Mouse (Mus musculus) large intestine, adult 2 months (tissue): ENCODE results near the gene Gmcl1. TPM values are rescaled to one million over a fixed set of nuclear protein-coding genes. Genes with fewer than 3 reads are reported as not detected.

Source experiments
- DNase-seq: peaks from one replicate; pipeline ENCODE4 v3.0.0-alpha.2; 2012; ENCODE audit warnings: low read depth, low spot score
- WGBS: fragments of 180-500 bp; shearing (Covaris S2); methylation state at CpG from one replicate; pipeline ENCODE4 v1.1.7; 2018; 5-methylcytosine and 5-hydroxymethylcytosine counted together
- polyA plus RNA-seq: library from polyadenylated mRNA; depleted of rRNA; stranded (reverse); fragments of >200 nt; gene quantifications from 2 replicates; pipeline ENCODE4 v1.2.3, GENCODE M21; 2012; rRNA removed

Gene Gmcl1
- 7.1 and 9.5 TPM in 2 replicates for polyA plus RNA-seq

DNA sequence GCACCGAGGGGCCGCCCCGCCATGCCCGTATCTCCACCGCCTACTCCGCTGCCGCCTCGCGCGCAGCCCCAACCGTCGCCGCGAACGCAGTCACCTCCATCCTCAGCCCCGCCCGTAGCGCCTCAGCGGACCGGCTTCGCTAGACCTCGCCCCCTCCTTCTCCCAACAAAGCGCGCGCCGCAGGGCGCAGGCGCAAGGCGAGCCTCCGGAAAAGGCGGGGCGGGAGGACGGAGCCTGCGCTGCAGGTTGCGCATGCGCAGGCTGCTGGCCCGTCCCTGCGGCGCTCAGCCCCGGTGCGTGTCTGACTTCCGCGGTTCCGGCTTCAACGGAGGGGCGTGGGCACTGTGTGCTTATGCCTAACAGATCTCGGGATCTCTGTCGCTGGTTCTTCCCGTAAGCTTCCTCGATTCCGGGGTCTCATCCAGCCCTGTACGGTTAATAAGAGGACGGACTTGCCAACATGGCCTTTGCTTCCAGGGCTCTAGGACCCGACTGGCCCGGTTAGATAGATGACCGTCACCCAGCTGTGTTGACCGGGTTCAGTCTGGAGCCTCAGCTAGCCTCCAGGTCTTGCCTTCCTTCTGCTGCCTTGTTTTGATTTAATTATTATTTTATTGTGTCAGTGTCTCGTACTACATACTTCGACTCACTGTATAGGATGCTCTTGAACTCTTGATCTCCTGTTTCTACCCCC, at the start of gene Gmcl1:
TSS of gene Gmcl1 (minus strand) at position 201 of the 694 bp plus-strand sequence.
- WGBS, result under 1% methylated on average over 59 of the region's 59 CpGs
- peak; percentile 87 for DNase-seq

DNA sequence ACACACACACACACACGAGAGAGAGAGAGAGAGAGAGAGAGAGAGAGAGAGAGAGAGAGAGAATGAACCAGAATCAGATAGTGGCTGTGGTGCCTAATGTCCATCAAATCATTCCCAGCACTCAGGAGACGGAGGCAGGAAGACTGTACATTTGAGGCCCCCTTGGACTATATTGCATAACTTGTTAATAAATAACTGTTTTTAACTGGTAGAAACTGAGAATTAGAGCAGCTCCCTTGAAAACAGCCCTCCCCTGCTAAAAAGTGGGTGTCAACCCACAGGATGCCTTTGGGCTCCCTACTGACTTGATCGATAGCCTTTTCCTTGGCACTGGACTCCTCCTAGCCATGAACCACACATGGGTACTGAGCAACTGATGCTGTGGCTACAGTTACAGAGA, 49.2 kb upstream of the Gmcl1 start:
- 40% methylated on average over 3 of the region's 3 CpGs for WGBS
- no peak for DNase-seq

DNA sequence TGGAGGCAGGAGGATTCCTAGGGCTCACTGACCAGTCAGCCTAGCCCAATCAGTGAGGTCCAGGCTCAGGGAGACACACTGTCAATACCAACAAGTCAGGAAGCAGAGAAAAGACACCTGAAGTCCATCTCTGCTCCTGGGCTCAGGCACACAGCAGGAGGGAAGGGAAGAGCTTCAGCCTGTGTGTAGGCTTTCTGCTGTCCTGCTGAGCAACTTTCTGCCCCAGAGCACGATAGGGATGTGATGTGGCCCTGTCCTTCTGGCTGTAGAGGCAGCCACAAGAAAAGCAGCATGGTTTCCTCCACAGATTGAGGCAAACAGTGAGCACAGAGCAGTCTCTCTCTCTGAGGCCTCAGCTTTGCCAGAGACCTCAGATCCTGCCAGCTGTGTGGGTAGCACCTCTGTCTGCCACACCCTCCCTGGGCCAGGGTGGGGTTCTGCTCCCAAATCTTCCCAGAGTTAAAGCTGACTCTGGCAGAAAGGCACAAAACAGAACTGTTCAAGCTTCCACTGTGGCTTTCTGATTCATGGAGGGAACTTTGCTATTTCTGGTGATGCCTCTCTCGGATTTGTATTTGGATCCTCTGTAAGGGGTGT, 48.3 kb upstream of the Gmcl1 start:
- no peak for DNase-seq
- WGBS, result 50% methylated on average over 2 of the region's 2 CpGs

DNA sequence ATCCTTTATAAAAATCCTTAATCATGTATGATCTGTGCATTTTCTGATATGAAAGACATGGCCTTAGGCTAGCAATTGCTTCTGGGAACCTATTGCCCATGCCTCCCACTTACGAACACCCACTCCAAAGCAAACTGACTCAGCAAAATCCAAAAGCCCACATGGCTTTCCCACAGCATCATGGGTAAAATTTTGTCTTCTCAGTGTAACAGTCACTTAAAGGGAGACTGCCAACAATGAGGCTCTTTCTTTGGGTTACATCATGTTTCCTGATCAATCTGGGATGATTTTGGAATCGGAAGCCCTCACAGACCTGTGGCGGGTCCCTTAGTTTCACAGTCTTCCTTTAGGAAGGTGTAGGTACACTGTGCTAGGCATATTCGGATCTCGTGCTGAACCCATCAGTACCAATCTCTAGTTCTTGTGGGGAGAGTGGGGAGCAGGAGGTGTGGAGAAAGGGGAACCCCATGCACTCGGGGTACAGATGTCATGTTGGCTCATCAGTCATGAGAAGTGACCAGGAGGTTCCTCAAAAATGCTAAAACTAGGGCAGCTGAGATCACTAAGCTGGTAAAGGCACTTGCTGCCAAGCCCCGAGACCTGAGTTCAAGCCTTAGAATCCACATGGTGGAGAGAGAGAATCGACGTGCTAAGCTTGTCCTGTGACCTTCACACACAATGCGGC, 45.9 kb upstream of the Gmcl1 start:
- DNase-seq, result no peak
- WGBS, result 88% methylated on average over 10 of the region's 10 CpGs

DNA sequence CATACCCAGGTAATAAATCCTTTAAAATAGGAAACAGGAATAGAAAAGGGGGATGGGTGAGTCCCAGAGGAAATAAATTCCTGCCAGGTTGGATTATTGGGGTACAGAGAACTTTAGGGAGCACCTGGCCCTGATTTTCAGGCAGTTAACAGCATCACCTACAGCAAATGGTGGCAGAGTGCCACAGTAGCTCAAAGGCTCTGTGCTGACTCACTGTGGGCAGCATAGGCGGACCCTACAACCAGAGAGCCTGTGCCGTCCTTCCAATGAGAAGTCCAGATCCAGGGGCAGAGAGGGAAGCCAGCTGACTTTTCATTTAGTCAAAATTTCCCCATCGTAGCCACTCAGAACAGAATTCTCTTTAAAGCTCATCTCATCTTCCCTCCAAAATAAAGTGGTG, 44.0 kb upstream of the Gmcl1 start:
- 51% methylated on average over 3 of the region's 3 CpGs for WGBS
- no peak for DNase-seq

DNA sequence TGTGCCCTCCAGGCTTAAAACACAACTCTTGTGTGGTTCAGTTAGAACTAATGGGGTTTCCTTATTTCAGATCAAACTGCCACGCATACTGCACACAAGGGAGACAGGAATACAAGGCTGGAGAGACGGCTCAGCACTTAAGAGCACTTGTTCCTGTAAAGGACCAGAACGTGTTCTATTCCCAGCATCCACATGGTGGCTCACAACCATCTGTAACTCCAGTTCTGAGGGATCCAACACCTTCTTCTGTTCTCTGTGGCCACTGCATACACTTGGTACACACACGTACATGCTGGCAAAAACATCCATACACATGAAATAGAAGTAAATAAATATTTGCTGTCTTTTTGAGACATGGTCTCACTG, 43.5 kb upstream of the Gmcl1 start:
- 50% methylated on average over 4 of the region's 4 CpGs for WGBS
- no peak for DNase-seq

DNA sequence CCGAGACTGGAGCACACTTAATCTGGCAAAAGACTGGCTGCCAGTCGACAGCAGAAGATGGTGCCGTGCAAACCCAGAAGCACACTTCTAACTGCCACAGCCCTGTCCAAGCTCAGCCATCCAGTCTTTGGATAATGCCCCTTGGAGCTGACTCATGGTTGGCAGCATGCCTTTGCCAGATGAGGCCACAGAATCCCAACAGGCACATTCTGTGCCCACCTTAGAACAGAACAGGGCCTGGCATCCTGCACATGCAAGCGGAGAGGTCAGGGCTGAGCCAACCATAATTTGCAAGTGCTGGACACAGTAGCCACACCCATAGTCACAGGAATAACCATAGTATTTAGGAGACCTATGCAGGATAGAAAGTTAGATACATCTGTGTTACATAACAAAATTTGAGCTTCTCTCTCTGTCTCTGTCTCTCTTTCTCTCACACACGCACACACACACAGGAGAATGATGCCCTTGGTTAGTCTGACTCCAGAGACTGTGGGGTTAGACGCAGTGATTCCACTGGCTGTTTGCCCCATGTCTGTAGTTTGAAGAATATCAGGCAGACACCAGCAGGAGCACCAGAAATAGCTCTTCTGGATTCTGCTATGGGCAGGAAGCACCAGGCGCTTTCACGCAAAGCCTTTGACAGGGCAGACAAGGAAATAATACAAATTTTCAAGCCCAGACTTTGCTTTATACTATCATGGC, 43.0 kb upstream of the Gmcl1 start:
- 61% methylated on average over 8 of the region's 8 CpGs for WGBS

DNA sequence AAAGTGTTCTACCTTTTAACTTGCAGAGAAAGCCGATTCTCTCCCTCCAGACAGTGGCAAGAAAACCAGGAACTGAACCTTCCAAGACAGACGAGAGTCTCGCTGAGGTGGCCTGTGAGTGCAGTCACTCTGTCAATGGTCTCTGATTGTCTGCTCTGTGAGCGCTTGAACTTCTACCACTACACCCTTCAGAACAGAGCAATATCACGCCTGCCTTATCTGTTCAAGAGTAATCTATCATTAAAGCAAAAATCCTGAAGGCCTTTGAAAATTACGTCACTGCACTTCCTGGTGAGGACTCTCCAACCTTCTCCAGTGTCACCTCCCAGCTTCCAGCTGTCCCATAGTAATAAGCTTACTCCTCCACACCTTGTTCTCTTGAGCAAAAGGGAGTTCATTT, 41.8 kb upstream of the Gmcl1 start:
- WGBS, result 40% methylated on average over 6 of the region's 6 CpGs
- no peak for DNase-seq

More for the DNA sequence above, 43.0 kb upstream of the Gmcl1 start:
- no peak for DNase-seq

DNA sequence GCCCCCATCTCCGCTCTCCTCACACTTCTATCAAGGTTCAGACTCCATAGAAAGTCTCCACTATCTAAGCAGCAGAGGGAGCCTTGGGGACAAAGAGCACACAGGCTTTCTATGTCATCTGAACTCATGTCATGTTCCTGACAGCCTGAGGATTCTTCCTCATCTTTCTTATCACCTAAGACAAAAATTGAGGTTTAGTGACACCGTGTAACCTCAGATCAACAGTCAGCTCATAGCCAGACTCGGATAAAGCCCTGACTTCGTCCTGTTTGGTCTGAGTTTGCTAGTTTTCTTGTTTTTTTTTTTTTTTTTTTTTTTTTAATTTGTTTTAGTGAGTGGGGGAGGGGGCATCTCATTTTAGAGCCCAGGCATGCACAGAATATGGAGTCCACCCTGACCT, 40.6 kb upstream of the Gmcl1 start:
- 76% methylated on average over 4 of the region's 4 CpGs for WGBS
- DNase-seq, result no peak

DNA sequence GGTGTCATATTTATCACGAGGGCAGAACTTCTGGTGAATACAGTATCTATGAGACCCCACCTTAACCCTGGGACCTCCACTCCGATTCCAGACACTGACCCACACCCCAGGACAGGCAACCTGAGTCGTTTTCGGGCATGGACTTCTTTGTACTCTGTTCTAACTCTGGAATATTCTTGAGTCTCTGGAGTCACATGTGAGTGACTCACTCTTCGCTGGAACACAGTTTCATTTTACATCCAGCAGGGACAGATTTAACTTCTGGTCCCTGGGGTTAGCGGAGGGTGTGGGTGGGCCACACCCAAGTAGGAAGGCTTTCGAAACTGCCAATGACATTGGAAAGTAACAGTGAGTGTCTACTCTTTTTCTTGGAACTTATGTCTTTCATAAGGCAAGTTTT, 39.4 kb upstream of the Gmcl1 start:
- peak; percentile 78 for DNase-seq
- WGBS, result 22% methylated on average over 7 of the region's 7 CpGs

DNA sequence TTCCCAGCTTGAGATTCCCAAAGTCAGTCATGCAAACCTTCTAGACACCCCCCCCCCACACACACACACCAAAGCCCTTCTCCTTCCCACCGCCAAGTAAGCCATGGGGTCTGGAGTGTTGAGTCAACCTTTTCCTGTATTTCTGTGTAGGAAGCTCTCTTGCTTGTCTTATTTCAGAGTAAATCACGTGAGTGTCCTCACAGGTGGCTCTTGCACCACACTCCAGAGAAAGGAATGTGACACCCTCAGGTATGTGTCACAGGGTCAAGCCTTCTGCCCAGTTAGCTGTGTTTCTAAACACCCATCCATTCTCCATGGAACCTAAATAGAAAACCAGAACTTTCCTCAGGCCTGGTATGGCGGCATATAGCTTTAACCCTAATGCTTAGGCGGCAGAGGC, 35.8 kb upstream of the Gmcl1 start:
- 78% methylated on average over 4 of the region's 4 CpGs for WGBS
- DNase-seq, result no peak

DNA sequence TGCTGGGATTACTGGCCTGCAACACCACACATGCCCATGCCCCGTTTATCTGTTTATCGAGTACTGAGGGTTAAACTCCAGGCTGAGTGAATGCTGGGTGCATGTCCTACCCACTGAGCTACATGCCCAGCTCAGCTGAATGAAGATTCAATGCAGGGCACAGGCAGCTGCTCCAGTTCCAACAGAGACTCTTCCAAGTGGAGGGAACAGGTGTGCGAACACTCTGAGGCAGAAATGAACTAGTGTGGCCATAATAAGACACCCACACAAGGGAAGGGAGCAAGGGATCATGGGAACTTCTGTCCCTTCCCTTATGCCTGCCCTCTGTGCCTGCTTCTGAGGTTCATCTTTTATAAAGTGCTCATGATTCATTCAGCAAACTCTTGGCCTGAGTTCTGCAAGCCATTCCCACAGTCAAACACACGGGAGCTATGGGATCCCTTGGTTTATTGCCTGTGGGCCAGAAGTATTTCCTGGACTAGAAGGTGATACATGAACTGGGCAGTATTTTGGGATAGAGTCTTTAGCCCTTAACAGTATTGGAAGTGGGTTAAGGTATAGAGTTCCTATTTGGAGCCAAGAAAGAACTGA, 35.1 kb upstream of the Gmcl1 start:
- WGBS, result 34% methylated on average over 4 of the region's 4 CpGs
- no peak for DNase-seq

DNA sequence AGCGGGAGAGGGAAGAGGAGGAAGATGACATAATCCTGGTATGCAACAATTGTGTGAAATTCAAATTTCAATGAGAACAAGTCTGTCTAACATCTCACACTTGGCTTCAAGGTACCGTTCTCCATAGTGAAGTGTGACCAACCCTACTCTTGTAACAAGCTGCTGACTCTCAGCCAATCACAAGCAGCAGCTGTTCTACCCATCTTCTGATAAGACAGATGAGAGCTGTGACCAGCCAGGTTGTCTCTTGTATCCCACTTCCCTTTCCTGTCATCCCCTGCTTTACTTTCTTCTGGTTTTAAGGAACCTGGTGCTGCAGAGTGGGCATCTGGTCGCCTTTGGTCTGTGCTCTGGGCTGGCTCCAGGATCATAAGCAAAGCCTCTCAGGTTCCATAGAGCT, 34.3 kb upstream of the Gmcl1 start:
- 76% methylated on average over 3 of the region's 3 CpGs for WGBS

DNA sequence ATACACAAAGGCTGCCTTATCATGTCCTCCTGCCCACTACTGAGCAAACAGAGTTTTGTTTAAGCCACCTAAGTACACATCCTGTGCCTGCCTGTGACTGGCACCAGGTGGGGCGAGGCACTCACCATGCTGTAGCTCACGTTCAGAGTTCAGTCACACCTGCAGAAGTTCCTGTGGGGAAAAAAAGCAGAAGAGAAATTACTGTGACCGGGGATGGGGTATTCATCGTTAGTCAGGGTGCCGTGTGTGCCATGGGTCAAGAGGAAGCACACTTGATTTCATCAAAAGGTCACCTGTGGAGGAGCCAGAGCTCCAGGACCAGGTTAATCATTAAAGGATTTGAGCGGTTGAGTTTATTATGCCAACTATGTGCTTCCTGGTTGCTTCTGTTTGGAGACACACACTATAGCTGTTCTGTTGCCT, 32.5 kb upstream of the Gmcl1 start:
- WGBS, result 24% methylated on average over 6 of the region's 6 CpGs
- peak; percentile 92 for DNase-seq

More for the DNA sequence above, 34.3 kb upstream of the Gmcl1 start:
- no peak for DNase-seq

DNA sequence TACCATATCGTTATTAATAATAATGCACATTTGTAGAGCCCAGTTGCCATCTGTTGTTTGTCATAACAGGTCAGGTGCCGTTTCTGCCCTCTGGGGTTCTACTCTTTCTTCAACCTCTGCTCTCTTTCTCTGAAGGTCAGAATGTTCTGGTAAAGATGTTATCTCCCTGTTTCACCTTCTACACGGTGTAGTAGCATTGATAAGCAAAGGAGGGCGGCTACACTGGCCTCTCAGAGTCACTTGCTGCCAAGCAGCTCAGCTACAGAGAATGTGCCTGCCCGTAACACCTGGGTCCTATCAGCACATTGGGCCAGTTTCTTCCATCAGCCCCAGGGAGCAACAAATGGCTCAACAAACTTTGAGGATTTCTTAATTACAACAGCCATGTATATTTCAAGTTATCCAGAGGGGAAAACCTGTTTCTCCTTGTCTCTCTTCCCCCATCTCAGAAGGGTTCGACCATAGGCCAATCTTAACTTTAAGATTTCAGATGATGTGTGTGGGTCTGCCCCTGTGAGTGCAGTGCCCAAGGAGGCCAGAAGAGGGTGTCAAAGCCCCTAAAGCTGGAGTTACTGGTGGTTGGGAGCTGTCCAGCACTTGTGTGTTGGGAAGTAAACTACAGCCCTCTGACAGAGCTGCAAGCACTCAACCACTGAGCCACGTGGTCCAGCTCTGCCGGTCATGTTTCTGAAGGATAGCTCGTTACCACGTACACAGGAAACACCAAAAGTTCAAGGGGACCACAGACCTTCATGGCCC, 21.1 kb upstream of the Gmcl1 start:
- no peak for DNase-seq
- 85% methylated on average over 10 of the region's 10 CpGs for WGBS

DNA sequence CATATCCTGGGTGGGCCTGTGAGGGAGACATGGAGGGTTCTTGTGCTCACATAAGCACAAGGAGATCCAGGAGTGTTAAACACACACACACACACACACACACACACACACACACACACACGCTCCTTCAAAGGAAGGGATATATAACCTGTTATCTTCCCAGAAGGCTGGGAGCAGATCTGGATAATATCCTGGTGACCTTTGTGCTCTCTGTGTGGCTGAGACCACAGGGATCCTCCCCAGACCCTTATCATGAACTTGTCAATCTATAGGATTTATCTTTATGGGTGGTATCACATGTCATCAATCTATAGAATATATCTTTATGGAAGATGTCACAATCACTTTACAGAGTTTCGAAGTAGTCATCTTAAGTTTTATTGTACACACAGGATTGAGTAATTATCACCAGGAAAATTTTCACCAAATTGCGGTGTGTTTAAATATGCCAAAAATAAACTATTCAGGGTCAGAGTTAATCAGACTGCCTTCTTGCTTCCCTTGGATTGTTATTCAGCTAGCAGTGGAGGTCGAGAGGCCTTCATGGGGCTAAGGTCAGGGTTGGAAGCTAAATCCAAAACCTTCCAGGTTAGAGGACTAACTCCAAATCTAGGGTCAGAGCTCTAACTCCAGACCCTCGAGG, 19.8 kb upstream of the Gmcl1 start:
- 40% methylated on average over 5 of the region's 5 CpGs for WGBS
- no peak for DNase-seq

DNA sequence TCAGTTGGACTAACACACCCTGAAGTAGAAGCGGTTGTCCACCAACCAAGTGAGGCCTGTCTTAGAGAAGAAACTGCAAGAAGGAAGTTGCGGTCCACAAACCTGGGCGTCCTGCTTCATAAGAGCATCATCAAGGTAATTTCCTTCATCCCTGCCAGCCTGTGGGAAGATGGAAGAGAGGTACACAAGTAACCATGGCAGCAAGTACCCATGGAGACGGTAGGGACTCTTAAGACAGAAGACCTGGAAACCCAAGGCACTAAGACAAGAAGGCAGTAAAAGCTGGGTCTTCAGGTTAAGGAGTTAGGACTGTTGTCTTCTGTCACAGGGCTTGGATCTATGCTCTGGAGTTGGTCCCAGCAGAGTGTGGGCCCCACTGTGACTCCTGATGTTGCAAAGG, 17.8 kb upstream of the Gmcl1 start:
- WGBS, result 90% methylated on average over 4 of the region's 4 CpGs
- no peak for DNase-seq

DNA sequence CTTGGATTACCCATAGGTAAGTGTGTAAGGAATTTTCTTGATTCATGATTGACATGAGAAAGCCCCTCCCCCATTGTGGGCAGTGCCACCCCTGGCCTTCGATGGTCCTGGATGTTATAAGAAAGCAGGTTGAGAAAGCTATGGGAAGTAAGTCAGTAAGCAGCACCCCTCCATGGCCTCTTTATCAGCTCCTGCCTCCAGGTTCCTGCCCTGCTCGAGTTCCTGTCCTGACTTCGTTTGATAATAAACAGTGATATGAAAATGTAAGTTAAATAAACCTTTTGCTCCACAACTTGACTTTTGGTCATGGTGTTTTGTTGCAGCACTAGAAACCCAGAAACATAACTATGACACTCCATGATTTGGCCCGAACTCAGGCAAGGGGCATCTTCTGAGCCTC, 16.6 kb upstream of the Gmcl1 start:
- WGBS, result 52% methylated on average over 4 of the region's 4 CpGs
- no peak for DNase-seq

DNA sequence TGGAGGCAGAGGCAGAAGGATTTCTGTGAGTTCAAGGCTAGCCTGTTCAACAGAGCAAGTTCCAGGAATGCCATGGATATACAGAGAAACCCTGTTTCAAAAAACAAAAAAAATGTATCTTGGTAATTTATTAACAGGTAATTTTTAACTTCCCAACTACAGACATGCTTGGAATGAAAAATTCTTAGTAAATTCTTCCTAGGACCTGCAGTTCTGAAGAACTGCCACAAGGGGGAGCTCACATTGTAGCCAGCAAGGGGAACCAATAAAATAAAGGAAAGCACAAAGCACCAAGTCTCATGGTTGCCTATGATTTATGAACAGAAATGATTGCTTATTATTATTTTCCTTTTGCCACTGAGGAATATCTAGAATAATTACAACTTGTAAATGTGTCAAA, 14.0 kb upstream of the Gmcl1 start:
- no peak for DNase-seq
